Mouse (Mus musculus) left cerebral cortex, postnatal 4 days (tissue): Measurements from ENCODE around the gene Crim1. TPM values are rescaled to one million over a fixed set of nuclear protein-coding genes. Genes with fewer than 3 reads are reported as not detected.

Experiments used
- DNase-seq: peaks from one replicate; pipeline ENCODE4 v3.0.0-alpha.2; 2022
- intact Hi-C: fragments of 180-260 bp; cut with DNase I; formaldehyde crosslinking; loops from one replicate; pipeline ENCODE4 v1.15.1; 2025
- microRNA-seq: library from miRNA; unstranded; fragments of <30 nt; microRNA quantifications from one replicate; pipeline ENCODE4 v1.2.0, GENCODE M21; 2022
- total RNA-seq, 2 experiments: library from RNA; stranded (reverse); gene quantifications; 2 replicates each; pipeline ENCODE4 v1.2.3; 2021

The Crim1 gene
- total RNA-seq, 2 experiments from 2014 or later = 60.1 to 71.5 TPM

- peak; percentile 63 for DNase-seq
- intact Hi-C loops = no loop called here
Observed at GRCm38 (mm10) chr17:78405336-78405735, 205.3 kb downstream of the Crim1 start.

- DNase-seq = no peak
- intact Hi-C loops = no loop called here
Observed at GRCm38 (mm10) chr17:78406854-78407253, 206.8 kb downstream of the Crim1 start.

GRCm38 (mm10) chr17:78407581-78407980 lies 207.5 kb downstream of the Crim1 start:
- DNase-seq = no peak
- intact Hi-C loops = no loop called here

- DNase-seq = no peak
- intact Hi-C loops = no loop called here
Observed at GRCm38 (mm10) chr17:78408386-78408785, 208.3 kb downstream of the Crim1 start.

GRCm38 (mm10) chr17:78409900-78410299 lies 209.9 kb downstream of the Crim1 start:
- intact Hi-C loops = no loop called here
- peak; percentile 75 for DNase-seq

- DNase-seq = no peak
- intact Hi-C loops = no loop called here
Observed at GRCm38 (mm10) chr17:78415255-78415654, 215.2 kb downstream of the Crim1 start.

- intact Hi-C loops = no loop called here
- DNase-seq = peak; percentile 92
Observed at GRCm38 (mm10) chr17:78417381-78418281, 217.6 kb downstream of the Crim1 start, which contains the start of gene Fez2. TSS of gene Fez2 (minus strand) at chr17:78418152.

- no peak for DNase-seq
- intact Hi-C loops = no loop called here
Observed at GRCm38 (mm10) chr17:78419216-78419615, 219.2 kb downstream of the Crim1 start.

- no peak for DNase-seq
- intact Hi-C loops = no loop called here
Observed at GRCm38 (mm10) chr17:78425026-78425425, 225.0 kb downstream of the Crim1 start.

Small RNAs within 50 kb of the gene (microRNA-seq; reads per million reads assigned to microRNA genes)
- gene Gm25069 = not detected

Other genes with a start within 250 kb of the Crim1 start
- 10 to 100 TPM; 48.9 to 49.4 TPM for gene Fez2, start 217.9 kb downstream of the Crim1 start, total RNA-seq